Mouse (Mus musculus) G1E-ER4 (cell line): Measurements from ENCODE around the gene Alg11. TPM values are rescaled to one million over a fixed set of nuclear protein-coding genes. Genes with fewer than 3 reads are reported as not detected.

Experiments used
- GATA1 ChIP-seq: IDR thresholded peaks from one replicate; pipeline ENCODE4 v1.8.0; 2012; ENCODE audit warnings: low read length, inconsistent platforms
- polyA plus RNA-seq: library from polyadenylated mRNA; stranded (reverse); fragments of >175 nt; gene quantifications from 2 replicates; pipeline ENCODE4 v1.2.3, GENCODE M21; 2012

Alg11 gene
- polyA plus RNA-seq, 1 experiment = 0.80 TPM

GRCm38 (mm10) chr8:22054674-22055491, 5.6 kb upstream of the Alg11 start:
- TF ChIP-seq GATA1 = no peak

- TF ChIP-seq GATA1 = no peak
These were observed 5.0 kb upstream of the Alg11 start for GRCm38 (mm10) chr8:22055492-22055877.

GRCm38 (mm10) chr8:22056850-22057249, 3.7 kb upstream of the Alg11 start:
- TF ChIP-seq GATA1 = no peak

GRCm38 (mm10) chr8:22058368-22058767, 2.2 kb upstream of the Alg11 start:
- TF ChIP-seq GATA1 = no peak

GRCm38 (mm10) chr8:22059153-22059738, 1.3 kb upstream of the Alg11 start:
- TF ChIP-seq GATA1 = no peak

- TF ChIP-seq GATA1 = no peak
These were observed 588 bp upstream of the Alg11 start, which contains the start of gene Atp7b for GRCm38 (mm10) chr8:22059821-22060445. Gene Atp7b (minus strand): TSS chr8:22060305.

- TF ChIP-seq GATA1 = no peak
These were observed 605 bp downstream of the Alg11 start for GRCm38 (mm10) chr8:22061126-22061525.

GRCm38 (mm10) chr8:22079313-22080007, 18.9 kb downstream of the Alg11 start:
- TF ChIP-seq GATA1 = no peak

GRCm38 (mm10) chr8:22089226-22089625, 28.7 kb downstream of the Alg11 start:
- TF ChIP-seq GATA1 = no peak

- TF ChIP-seq GATA1 = no peak
These were observed 31.0 kb downstream of the Alg11 start for GRCm38 (mm10) chr8:22091568-22091967.

GRCm38 (mm10) chr8:22107020-22107419, 46.5 kb downstream of the Alg11 start:
- no peak for TF ChIP-seq GATA1

Other genes with a start within 250 kb of the Alg11 start
- not detected in 2 replicates for gene Defb50, start 237.2 kb upstream of the Alg11 start, polyA plus RNA-seq
- not detected in 2 replicates for gene Defb2, start 220.8 kb upstream of the Alg11 start, polyA plus RNA-seq
- not detected in 2 replicates for gene Defb10, start 201.8 kb upstream of the Alg11 start, polyA plus RNA-seq
- gene Defb9, start 175.3 kb upstream of the Alg11 start, polyA plus RNA-seq = not detected in 2 replicates
- not detected in 2 replicates for gene Defb11, start 154.3 kb upstream of the Alg11 start, polyA plus RNA-seq
- gene Defb15, start 128.0 kb upstream of the Alg11 start, polyA plus RNA-seq = not detected in 2 replicates
- gene Defb35, start 122.4 kb upstream of the Alg11 start, polyA plus RNA-seq = not detected in 2 replicates
- not detected in 2 replicates for gene Defb13, start 114.0 kb upstream of the Alg11 start, polyA plus RNA-seq
- not detected in 2 replicates for gene Fam90a1a, start 102.0 kb upstream of the Alg11 start, polyA plus RNA-seq
- not detected in 2 replicates for gene Ccdc70, start 90.9 kb upstream of the Alg11 start, polyA plus RNA-seq
- gene Atp7b, start 416 bp upstream of the Alg11 start, polyA plus RNA-seq = 15.2 and 15.5 TPM in 2 replicates
- not detected in 2 replicates for gene Nek5, start 64.3 kb downstream of the Alg11 start, polyA plus RNA-seq
- 2.5 and 3.1 TPM in 2 replicates for gene Nek3, start 105.7 kb downstream of the Alg11 start, polyA plus RNA-seq
- 6.7 and 10.0 TPM in 2 replicates for gene Ckap2, start 125.1 kb downstream of the Alg11 start, polyA plus RNA-seq
- gene Vps36, start 132.1 kb downstream of the Alg11 start, polyA plus RNA-seq = 9.0 and 12.8 TPM in 2 replicates
- gene Thsd1, start 166.6 kb downstream of the Alg11 start, polyA plus RNA-seq = not detected in 2 replicates
- gene Tpte, start 222.7 kb downstream of the Alg11 start, polyA plus RNA-seq = not detected in 2 replicates